Mouse (Mus musculus) cerebellum, postnatal 4 days (tissue): ENCODE data around the gene Txk.

ENCODE experiments used
- DNase-seq, 2 experiments: peaks; one replicate each; pipeline ENCODE4 v3.0.0; 2022; ENCODE audit warnings: low spot score in 2 of 2, mixed read lengths in 1 of 2

Gene Txk

GRCm38 (mm10) chr5:72751056-72751758 is 1.4 kb downstream of the Txk start:
- no peak for DNase-seq

GRCm38 (mm10) chr5:72750226-72750625 is 2.4 kb downstream of the Txk start:
- no peak for DNase-seq

- DNase-seq, result no peak
Measured at GRCm38 (mm10) chr5:72748659-72749265, 3.8 kb downstream of the Txk start.

- no peak for DNase-seq
Measured at GRCm38 (mm10) chr5:72747384-72747783, 5.2 kb downstream of the Txk start.

- no peak for DNase-seq
Measured at GRCm38 (mm10) chr5:72746461-72746860, 6.1 kb downstream of the Txk start.

- DNase-seq, result no peak
Measured at GRCm38 (mm10) chr5:72743103-72743502, 9.5 kb downstream of the Txk start.

GRCm38 (mm10) chr5:72736868-72737267 is 15.7 kb downstream of the Txk start:
- DNase-seq, result no peak

- no peak for DNase-seq
Measured at GRCm38 (mm10) chr5:72736437-72736836, 16.1 kb downstream of the Txk start.

GRCm38 (mm10) chr5:72735763-72736162 is 16.8 kb downstream of the Txk start:
- DNase-seq, result no peak

- no peak for DNase-seq
Measured at GRCm38 (mm10) chr5:72732885-72733284, 19.7 kb downstream of the Txk start.

- no peak for DNase-seq
Measured at GRCm38 (mm10) chr5:72725404-72725803, 27.2 kb downstream of the Txk start.

GRCm38 (mm10) chr5:72723429-72723828 is 29.1 kb downstream of the Txk start:
- DNase-seq, result no peak

- DNase-seq, result no peak
Measured at GRCm38 (mm10) chr5:72720587-72720986, 32.0 kb downstream of the Txk start.

GRCm38 (mm10) chr5:72710572-72711278 is 41.9 kb downstream of the Txk start:
- DNase-seq, result peak; percentile 51 to 71

GRCm38 (mm10) chr5:72709976-72710375 is 42.6 kb downstream of the Txk start:
- no peak for DNase-seq

GRCm38 (mm10) chr5:72709451-72709850 is 43.1 kb downstream of the Txk start:
- no peak for DNase-seq

GRCm38 (mm10) chr5:72706722-72707121 is 45.9 kb downstream of the Txk start:
- DNase-seq, result no peak

GRCm38 (mm10) chr5:72706095-72706494 is 46.5 kb downstream of the Txk start:
- no peak for DNase-seq

- DNase-seq, result no peak
Measured at GRCm38 (mm10) chr5:72702202-72702601, 50.4 kb downstream of the Txk start.

- no peak for DNase-seq
Measured at GRCm38 (mm10) chr5:72699500-72699818, 53.1 kb downstream of the Txk start.

- no peak for DNase-seq
Measured at GRCm38 (mm10) chr5:72698818-72699499, 53.6 kb downstream of the Txk start.

GRCm38 (mm10) chr5:72698343-72698742 is 54.2 kb downstream of the Txk start:
- peak in 1 of 2 experiments; percentile 38 for DNase-seq
